Mouse (Mus musculus) G1E-ER4 (cell line): Measurements from ENCODE around the gene Mgat4b. TPM values are rescaled to one million over a fixed set of nuclear protein-coding genes. Genes with fewer than 3 reads are reported as not detected.

Source experiments
- GATA1 ChIP-seq: IDR thresholded peaks from one replicate; pipeline ENCODE4 v1.8.0; 2012; ENCODE audit warnings: low read length, inconsistent platforms
- polyA plus RNA-seq: library from polyadenylated mRNA; stranded (reverse); fragments of >175 nt; gene quantifications from 2 replicates; pipeline ENCODE4 v1.2.3, GENCODE M21; 2012

Mgat4b gene
- polyA plus RNA-seq, 1 experiment, result 151 TPM

DNA sequence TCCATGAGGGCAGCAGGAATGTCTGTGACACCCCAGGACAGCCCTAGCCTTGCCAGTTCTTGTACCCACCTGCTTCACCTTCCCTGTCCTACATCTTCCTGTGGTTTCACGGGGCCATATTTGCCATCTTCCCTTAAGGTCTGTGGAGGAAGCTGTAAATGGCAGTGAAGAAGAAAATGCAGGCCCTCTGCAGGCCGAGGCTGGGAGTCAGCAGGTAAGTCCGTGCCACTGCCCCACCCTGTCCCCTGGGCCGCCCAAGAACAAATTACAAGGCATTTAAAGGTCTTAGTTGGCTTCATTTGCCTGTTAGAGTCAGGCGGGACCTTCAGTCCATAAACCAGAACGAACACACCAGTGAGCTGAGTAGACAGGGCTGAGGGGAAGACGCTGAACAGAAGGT, 16.6 kb upstream of the Mgat4b start:
- no peak for TF ChIP-seq GATA1

DNA sequence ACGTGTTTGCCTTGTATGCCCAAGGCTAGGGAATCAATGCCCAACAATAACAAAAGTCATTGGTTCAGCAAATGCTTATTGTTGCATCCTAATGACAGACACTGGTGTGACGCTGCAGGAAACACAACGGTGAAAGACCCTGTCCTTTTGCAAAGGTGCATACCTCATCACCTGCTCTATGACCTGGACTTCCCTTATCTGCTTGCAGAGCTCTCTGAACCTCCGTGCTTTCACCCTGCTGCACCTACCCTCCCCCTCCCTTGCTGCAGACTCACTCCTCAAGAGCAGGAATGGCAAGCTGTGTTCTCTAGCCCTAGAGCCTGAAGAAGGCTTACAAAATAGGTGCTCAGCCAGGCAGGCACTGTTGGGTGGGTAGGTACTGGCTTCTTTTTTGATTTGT, 15.9 kb upstream of the Mgat4b start:
- TF ChIP-seq GATA1, result no peak

DNA sequence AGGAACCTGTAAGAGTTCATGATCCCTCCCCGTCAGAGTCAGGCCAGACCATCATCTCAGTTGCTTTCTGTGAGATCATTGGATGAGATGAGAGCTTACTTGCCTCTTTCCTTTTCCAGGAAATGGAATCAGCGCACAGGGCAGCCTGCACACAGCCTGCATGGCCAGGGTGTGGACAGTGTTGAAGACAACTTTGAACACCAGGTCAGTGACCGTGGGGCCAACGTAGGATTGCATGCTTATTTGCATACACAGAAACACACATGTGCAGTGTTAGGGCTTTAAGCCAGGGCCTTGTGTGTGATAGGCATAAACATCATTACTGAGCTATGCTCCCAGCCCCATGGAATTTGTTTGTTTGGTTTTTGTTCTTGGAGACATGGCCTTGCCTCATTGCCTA, 13.2 kb upstream of the Mgat4b start:
- TF ChIP-seq GATA1, result no peak

GRCm38 (mm10) chr11:50198219-50198846, 12.4 kb upstream of the Mgat4b start:
- TF ChIP-seq GATA1, result no peak

DNA sequence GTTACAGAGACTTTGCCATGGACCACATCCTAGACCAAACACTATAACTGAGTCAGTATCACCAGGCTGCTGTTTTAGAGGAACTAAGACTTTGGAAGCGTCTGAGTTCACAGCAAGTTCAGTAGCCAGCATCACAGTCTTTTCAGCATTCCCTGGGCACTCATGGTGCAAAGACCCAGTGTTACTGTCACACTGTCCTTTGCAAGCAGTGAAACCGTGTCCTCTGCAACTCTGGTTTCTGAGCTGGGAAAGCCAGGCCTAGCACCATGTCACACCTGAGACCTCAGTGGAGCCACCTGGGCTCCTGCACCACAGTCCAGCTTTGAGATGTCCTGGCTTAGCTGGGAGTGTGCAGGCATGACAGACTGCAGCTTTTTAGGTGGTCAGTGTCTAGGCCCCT, 11.8 kb upstream of the Mgat4b start:
- no peak for TF ChIP-seq GATA1

- TF ChIP-seq GATA1, result no peak
Measured at GRCm38 (mm10) chr11:50200613-50201012, 10.1 kb upstream of the Mgat4b start.

DNA sequence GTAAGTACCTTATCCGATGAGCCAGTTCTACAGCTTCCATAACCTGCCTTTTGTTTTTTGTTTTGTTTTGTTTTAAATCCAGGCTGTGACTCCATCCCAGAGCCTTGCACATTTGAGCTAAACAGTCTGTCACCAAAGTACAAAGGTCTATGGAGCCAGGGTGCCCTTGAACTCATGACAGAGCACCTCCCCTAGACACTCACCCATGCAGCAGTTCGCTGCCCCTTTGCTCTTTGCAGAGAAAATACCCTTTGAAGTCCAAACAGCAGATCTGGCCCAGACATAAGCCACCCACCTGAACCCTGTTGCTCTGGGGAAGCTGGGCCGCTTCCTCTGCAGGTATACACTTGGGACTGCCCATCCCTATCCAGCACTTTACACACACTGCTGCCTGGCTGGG, 9.1 kb upstream of the Mgat4b start:
- TF ChIP-seq GATA1, result no peak

- TF ChIP-seq GATA1, result no peak
Measured at GRCm38 (mm10) chr11:50203302-50203827, 7.3 kb upstream of the Mgat4b start.

DNA sequence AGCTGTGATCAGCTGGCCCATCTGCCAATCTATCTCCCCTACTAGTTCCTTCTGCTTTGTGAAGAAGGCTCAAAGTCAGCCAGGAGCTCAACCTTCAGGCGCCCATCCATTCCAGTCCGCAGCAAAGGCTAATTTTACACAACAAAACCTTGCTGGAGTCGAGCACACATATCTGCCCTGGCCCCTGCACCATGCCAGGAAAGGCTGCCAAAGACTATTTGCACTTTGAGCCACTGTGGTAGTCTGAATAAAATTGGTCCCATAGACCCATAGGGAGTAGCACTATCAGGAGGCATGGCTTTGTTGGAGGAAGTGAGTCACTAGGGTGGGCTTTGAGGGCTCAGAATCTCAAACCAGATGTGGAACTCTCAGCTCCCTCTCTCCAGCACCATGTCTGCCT, 5.3 kb upstream of the Mgat4b start:
- TF ChIP-seq GATA1, result no peak

DNA sequence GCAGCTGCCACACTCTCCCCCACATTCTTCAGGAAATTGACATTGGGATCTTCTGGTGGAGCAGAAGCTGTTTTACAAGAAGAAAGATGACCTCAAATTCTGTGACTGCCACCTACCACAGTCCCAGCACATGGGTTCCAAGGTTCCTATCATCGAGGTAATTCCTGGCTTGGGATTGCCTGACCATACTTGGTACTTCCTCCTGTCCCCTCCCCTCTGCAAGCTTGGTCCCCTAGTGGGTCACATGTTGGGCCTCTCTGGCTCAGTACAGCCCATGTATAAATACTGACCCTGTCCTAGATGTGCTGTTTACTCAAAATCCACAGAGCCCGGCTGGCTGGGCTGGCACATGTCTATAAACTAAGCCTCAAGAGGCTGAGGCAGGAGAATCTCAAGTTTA, 4.7 kb upstream of the Mgat4b start:
- no peak for TF ChIP-seq GATA1

GRCm38 (mm10) chr11:50207344-50207743, 3.3 kb upstream of the Mgat4b start:
- no peak for TF ChIP-seq GATA1

- no peak for TF ChIP-seq GATA1
Measured at GRCm38 (mm10) chr11:50208039-50208438, 2.7 kb upstream of the Mgat4b start.

- TF ChIP-seq GATA1, result no peak
Measured at GRCm38 (mm10) chr11:50210101-50210504, 587 bp upstream of the Mgat4b start.

DNA sequence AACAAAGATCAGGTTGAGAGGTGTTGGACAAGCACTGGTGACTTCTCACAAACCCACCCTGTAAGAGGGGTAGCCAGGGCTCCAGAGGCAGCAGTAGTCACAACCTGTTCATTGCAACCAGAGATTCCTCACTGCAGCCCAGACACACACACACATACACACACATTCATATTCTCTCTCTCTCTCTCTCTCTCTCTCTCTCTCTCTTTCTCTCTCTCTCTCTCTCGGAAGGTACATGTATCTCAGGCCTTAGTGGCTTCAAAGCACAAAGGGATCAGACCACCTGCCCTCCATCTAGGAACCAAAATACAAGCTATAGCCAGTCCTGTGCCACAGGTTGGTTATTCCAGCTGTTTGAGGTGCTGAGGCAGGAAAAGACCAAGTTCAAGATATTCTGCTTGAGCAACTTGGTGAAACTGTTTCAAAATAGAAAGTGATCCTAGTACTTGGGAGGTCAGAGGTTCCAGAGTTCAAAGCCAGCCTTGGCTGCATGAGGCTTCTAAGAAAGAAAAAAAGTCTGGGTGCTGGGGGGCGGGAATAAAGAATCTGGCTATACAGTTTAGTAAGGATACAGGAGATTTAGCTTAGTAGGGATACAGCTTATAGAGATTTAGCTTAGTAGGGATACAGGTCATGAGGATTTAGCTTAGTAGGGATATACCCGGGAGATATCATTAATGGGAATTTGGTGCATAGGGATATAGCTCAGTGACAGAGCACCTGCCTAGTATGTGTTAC, 801 bp downstream of the Mgat4b start:
- TF ChIP-seq GATA1, result no peak

GRCm38 (mm10) chr11:50212060-50212739, 1.5 kb downstream of the Mgat4b start:
- TF ChIP-seq GATA1, result no peak
